Mouse (Mus musculus): Measurements from ENCODE around the gene Gtsf1. TPM values are rescaled to one million over a fixed set of nuclear protein-coding genes. Genes with fewer than 3 reads are reported as not detected.

Gene Gtsf1
- polyA plus RNA-seq, 1 experiment from 2014 or later, result 0.22 TPM

Other genes with a start within 250 kb of the Gtsf1 start
- gene Cbx5, start 190.7 kb downstream of the Gtsf1 start, polyA plus RNA-seq (2015; fragmentation: Nextera tagmentation; extraction: Ambion mirVana), result 115 and 117 TPM in 2 replicates
- 860 and 895 TPM in 2 replicates for gene Hnrnpa1, start 190.0 kb downstream of the Gtsf1 start, polyA plus RNA-seq (2015; fragmentation: Nextera tagmentation; extraction: Ambion mirVana)
- 3.6 and 4.7 TPM in 2 replicates for gene Nfe2, start 172.1 kb downstream of the Gtsf1 start, polyA plus RNA-seq (2015; fragmentation: Nextera tagmentation; extraction: Ambion mirVana)
- gene Copz1, start 157.8 kb downstream of the Gtsf1 start, polyA plus RNA-seq (2015; fragmentation: Nextera tagmentation; extraction: Ambion mirVana), result 287 and 293 TPM in 2 replicates
- 0.29 and 0.36 TPM in 2 replicates for gene Gpr84, start 119.9 kb downstream of the Gtsf1 start, polyA plus RNA-seq (2015; fragmentation: Nextera tagmentation; extraction: Ambion mirVana)
- 7.7 and 9.0 TPM in 2 replicates for gene Zfp385a, start 90.4 kb downstream of the Gtsf1 start, polyA plus RNA-seq (2015; fragmentation: Nextera tagmentation; extraction: Ambion mirVana)
- gene Itga5, start 63.7 kb downstream of the Gtsf1 start, polyA plus RNA-seq (2015; fragmentation: Nextera tagmentation; extraction: Ambion mirVana), result 39.6 and 42.7 TPM in 2 replicates
- gene Gtsf2, start 18.0 kb upstream of the Gtsf1 start, polyA plus RNA-seq (2015; fragmentation: Nextera tagmentation; extraction: Ambion mirVana), result not detected in 2 replicates
- gene Nckap1l, start 23.3 kb upstream of the Gtsf1 start, polyA plus RNA-seq (2015; fragmentation: Nextera tagmentation; extraction: Ambion mirVana), result 2.7 and 3.6 TPM in 2 replicates
- gene Pde1b, start 72.6 kb upstream of the Gtsf1 start, polyA plus RNA-seq (2015; fragmentation: Nextera tagmentation; extraction: Ambion mirVana), result 2.2 and 2.3 TPM in 2 replicates
- 8.0 and 8.9 TPM in 2 replicates for gene Ppp1r1a, start 107.5 kb upstream of the Gtsf1 start, polyA plus RNA-seq (2015; fragmentation: Nextera tagmentation; extraction: Ambion mirVana)
- gene Glycam1, start 134.6 kb upstream of the Gtsf1 start, polyA plus RNA-seq (2015; fragmentation: Nextera tagmentation; extraction: Ambion mirVana), result not detected in 2 replicates